Mouse (Mus musculus) ES-CJ7 (cell line): ENCODE measurements at regions not wholly inside any gene's neighbourhood (a gene's known extent, or its start where the extent isn't known, plus 50 kb on each side); places are given as distances from the start of the nearest gene placed in this dataset.

Experiments
- DNase-seq: peaks from one replicate; pipeline ENCODE4 v3.0.0; 2011; ENCODE audit warnings: low read depth, low spot score

- DNase-seq, result no peak
Observed at GRCm38 (mm10) chrX:112984668-112985067, 200.6 kb downstream of the Chm start.

GRCm38 (mm10) chrX:112984073-112984472, 201.2 kb downstream of the Chm start:
- DNase-seq, result no peak

GRCm38 (mm10) chrX:112978583-112978982, 206.7 kb downstream of the Chm start:
- DNase-seq, result peak; percentile 7

GRCm38 (mm10) chrX:112964093-112964492, 221.2 kb downstream of the Chm start:
- no peak for DNase-seq

- no peak for DNase-seq
Observed at GRCm38 (mm10) chrX:112949792-112950191, 235.5 kb downstream of the Chm start.

- DNase-seq, result no peak
Observed at GRCm38 (mm10) chrX:112947521-112947920, 237.8 kb downstream of the Chm start.

GRCm38 (mm10) chrX:112925542-112926182, 227.2 kb upstream of the Pof1b start:
- no peak for DNase-seq

DNA sequence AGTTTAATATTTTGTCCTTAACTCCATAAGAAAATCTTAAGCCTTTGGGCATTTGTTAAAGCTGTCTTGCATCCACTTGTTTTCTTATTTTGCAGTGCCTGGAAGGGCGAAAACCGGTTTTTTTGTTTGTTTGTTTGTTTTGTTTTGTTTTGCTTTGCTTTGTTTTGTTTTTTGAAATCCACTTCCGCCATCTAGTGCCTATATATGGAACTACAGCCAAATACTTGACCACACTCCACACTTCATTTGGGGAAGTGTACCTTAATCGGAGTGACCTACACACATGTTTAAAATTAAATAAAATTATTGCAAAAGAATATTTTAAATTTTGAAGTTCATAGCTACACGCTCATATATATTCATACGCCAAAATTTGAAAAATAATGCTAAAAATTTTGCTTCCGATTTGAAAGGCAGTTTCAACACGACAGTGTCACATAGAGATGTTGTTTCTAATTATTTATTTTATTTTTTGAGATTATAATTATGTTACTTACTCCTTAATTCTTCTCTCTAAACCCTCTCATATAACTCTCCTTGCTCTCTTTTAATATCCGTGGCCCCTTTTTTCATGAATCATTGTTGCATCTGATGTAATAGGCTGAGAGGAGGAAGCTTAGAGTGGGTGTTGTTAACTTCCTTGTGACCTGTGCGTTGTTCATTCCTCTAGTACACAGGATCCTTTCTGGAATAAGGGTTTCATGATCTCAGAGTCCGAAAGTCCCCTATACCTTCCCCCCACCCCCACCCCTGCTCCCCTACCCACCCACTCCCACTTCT, 205.4 kb upstream of the Pof1b start:
- peak; percentile 5 for DNase-seq

DNA sequence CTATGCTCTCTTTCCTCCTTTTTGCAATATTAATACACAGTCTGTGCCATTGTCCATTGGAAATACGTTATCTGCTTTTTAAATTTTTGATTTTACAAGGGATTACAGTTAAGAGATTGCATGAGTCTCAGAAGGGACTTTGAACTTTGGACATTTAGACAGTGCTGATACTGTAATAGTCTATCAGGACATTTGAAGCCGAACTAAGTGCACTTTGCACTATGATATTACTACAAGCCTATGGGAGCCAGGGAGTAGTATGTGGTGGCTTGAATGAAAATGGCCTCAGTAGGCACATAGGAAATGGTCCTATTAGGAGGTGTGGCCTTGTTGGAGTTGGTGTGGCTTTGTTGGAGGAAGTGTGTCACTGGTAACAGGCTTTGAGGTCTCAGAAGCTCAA, 188.1 kb upstream of the Pof1b start:
- DNase-seq, result no peak
